Mouse (Mus musculus): Measurements from ENCODE around the gene Neurl4. TPM values are rescaled to one million over a fixed set of nuclear protein-coding genes. Genes with fewer than 3 reads are reported as not detected.
"Not testable (repeated sequence)": the region's sequence is repeated elsewhere in the genome, so short reads cannot be mapped to it uniquely, and the experiment has no call there.

Gene Neurl4
- polyA plus RNA-seq, 1 experiment from 2014 or later: 13.3 TPM

GRCm38 (mm10) chr11:69945216-69945615, 44.3 kb downstream of the Neurl4 start:
- Histone ChIP-seq H3K4me3 (0 out of 2 replicates have a peak overlapping the region, but pooled peaks have one; percentile 2), H3K36me3 (peaks cover 58% of the 10 kb centered on the region), H3K27ac (peak overlapping the region; percentile 96; the same call in 1 of the 2 replicates), H3K9me3 (replicated peaks) (no peaks in the 10 kb centered on the region), H3K4me1 (peaks cover 31% of the 10 kb centered on the region), H3K27me3 (ENCODE audit: low read depth, poor library complexity, severe bottlenecking) (peaks cover 5% of the 10 kb centered on the region; the same call in 1 of the 2 replicates)
- no peak for DNase-seq (ENCODE audit: low spot score)
- WGBS: 79% methylated on average over 13 of the region's 13 CpGs

- 93% methylated on average over 18 of the region's 18 CpGs for WGBS
- peaks cover 52% of the 10 kb centered on the region for H3K36me3 ChIP-seq
- peak overlapping the region; percentile 57 for H3K4me3 ChIP-seq
- no peaks in the 10 kb centered on the region for H3K27me3 ChIP-seq (ENCODE audit: low read depth, poor library complexity, severe bottlenecking)
- H3K9me3 ChIP-seq (replicated peaks): no peaks in the 10 kb centered on the region
- DNase-seq (ENCODE audit: low spot score): no peak
- H3K4me1 ChIP-seq: peaks cover 31% of the 10 kb centered on the region
- peak overlapping the region; percentile 96 for H3K27ac ChIP-seq
Measured at GRCm38 (mm10) chr11:69945997-69946891, 45.4 kb downstream of the Neurl4 start.

GRCm38 (mm10) chr11:69947337-69948065, 46.6 kb downstream of the Neurl4 start:
- 2% methylated on average over 29 of the region's 29 CpGs for WGBS
- no peaks in the 10 kb centered on the region for H3K9me3 ChIP-seq (replicated peaks)

GRCm38 (mm10) chr11:69948066-69948762, 47.3 kb downstream of the Neurl4 start, which contains the start of gene Slc2a4:
TSS of gene Slc2a4 (minus strand) at chr11:69948188.
- Histone ChIP-seq H3K27me3 (ENCODE audit: low read depth, poor library complexity, severe bottlenecking) (no peaks in the 10 kb centered on the region), H3K9me3 (replicated peaks) (no peaks in the 10 kb centered on the region), H3K4me3 (peak within 1 kb of the TSS; percentile 57), H3K4me1 (peaks cover 31% of the 10 kb centered on the region), H3K27ac (peak within 1 kb of the TSS; percentile 96), H3K36me3 (peaks cover 34% of the 10 kb centered on the region)
- WGBS: under 1% methylated on average over 32 of the region's 34 CpGs
- DNase-seq (ENCODE audit: low spot score): peak; percentile 96

More at GRCm38 (mm10) chr11:69947337-69948065, 46.6 kb downstream of the Neurl4 start:
- peaks cover 41% of the 10 kb centered on the region for H3K36me3 ChIP-seq
- H3K4me1 ChIP-seq: peaks cover 31% of the 10 kb centered on the region
- H3K27me3 ChIP-seq (ENCODE audit: low read depth, poor library complexity, severe bottlenecking): no peaks in the 10 kb centered on the region
- H3K27ac ChIP-seq: peak overlapping the region; percentile 96
- DNase-seq (ENCODE audit: low spot score): peak; percentile 75
- H3K4me3 ChIP-seq: peak overlapping the region; percentile 57

GRCm38 (mm10) chr11:69948763-69949150, 47.9 kb downstream of the Neurl4 start:
- WGBS: 0% methylated on average over 14 of the region's 14 CpGs
- no peaks in the 10 kb centered on the region for H3K9me3 ChIP-seq (replicated peaks)

GRCm38 (mm10) chr11:69950807-69951459, 50.1 kb downstream of the Neurl4 start:
- Histone ChIP-seq H3K36me3 (peaks cover 7% of the 10 kb centered on the region), H3K4me3 (no peak overlapping the region), H3K9me3 (replicated peaks) (no peaks in the 10 kb centered on the region), H3K27me3 (ENCODE audit: low read depth, poor library complexity, severe bottlenecking) (no peaks in the 10 kb centered on the region), H3K4me1 (peaks cover 28% of the 10 kb centered on the region), H3K27ac (no peak overlapping the region)
- no peak for DNase-seq (ENCODE audit: low spot score)
- 47% methylated on average over 4 of the region's 4 CpGs for WGBS

More at GRCm38 (mm10) chr11:69948763-69949150, 47.9 kb downstream of the Neurl4 start:
- H3K27ac ChIP-seq: peak overlapping the region; percentile 96
- H3K4me1 ChIP-seq: peaks cover 31% of the 10 kb centered on the region
- H3K4me3 ChIP-seq: peak overlapping the region; percentile 57
- peaks cover 29% of the 10 kb centered on the region for H3K36me3 ChIP-seq
- no peaks in the 10 kb centered on the region for H3K27me3 ChIP-seq (ENCODE audit: low read depth, poor library complexity, severe bottlenecking)
- DNase-seq (ENCODE audit: low spot score): peak; percentile 92

- no peaks in the 10 kb centered on the region for H3K9me3 ChIP-seq (replicated peaks)
- peaks cover 15% of the 10 kb centered on the region for H3K4me1 ChIP-seq
- DNase-seq (ENCODE audit: low spot score): no peak
- no peaks in the 10 kb centered on the region for H3K36me3 ChIP-seq
- no peaks in the 10 kb centered on the region for H3K27me3 ChIP-seq (ENCODE audit: low read depth, poor library complexity, severe bottlenecking)
- WGBS: 31% methylated on average over 1 of the region's 1 CpGs
- H3K4me3 ChIP-seq: no peak overlapping the region
- H3K27ac ChIP-seq: no peak overlapping the region
Measured at GRCm38 (mm10) chr11:69952274-69952673, 51.4 kb downstream of the Neurl4 start.

GRCm38 (mm10) chr11:69953267-69953915, 52.5 kb downstream of the Neurl4 start:
- H3K27ac ChIP-seq: no peak overlapping the region

GRCm38 (mm10) chr11:69955618-69956017, 54.7 kb downstream of the Neurl4 start:
- not testable (repeated sequence) for DNase-seq (ENCODE audit: low spot score); H3K27me3 ChIP-seq (ENCODE audit: low read depth, poor library complexity, severe bottlenecking); H3K27ac ChIP-seq; H3K4me1 ChIP-seq; H3K36me3 ChIP-seq; H3K9me3 ChIP-seq (replicated peaks); H3K4me3 ChIP-seq
- WGBS: 75% methylated on average over 4 of the region's 4 CpGs

More at GRCm38 (mm10) chr11:69953267-69953915, 52.5 kb downstream of the Neurl4 start:
- 79% methylated on average over 11 of the region's 11 CpGs for WGBS
- Histone ChIP-seq H3K27me3 (ENCODE audit: low read depth, poor library complexity, severe bottlenecking) (no peaks in the 10 kb centered on the region), H3K4me3 (no peak overlapping the region), H3K4me1 (peaks cover 10% of the 10 kb centered on the region), H3K36me3 (no peaks in the 10 kb centered on the region), H3K9me3 (replicated peaks) (no peaks in the 10 kb centered on the region)
- DNase-seq (ENCODE audit: low spot score): no peak

- Histone ChIP-seq H3K27me3 (ENCODE audit: low read depth, poor library complexity, severe bottlenecking) (0 out of 2 replicates have a peak, but pooled peaks cover 6% of the 10 kb centered on the region), H3K9me3 (replicated peaks) (no peaks in the 10 kb centered on the region), H3K27ac (no peak overlapping the region), H3K4me3 (no peak overlapping the region), H3K4me1 (no peaks in the 10 kb centered on the region), H3K36me3 (no peaks in the 10 kb centered on the region)
- no peak for DNase-seq (ENCODE audit: low spot score)
- 71% methylated on average over 1 of the region's 1 CpGs for WGBS
Measured at GRCm38 (mm10) chr11:69956218-69956617, 55.3 kb downstream of the Neurl4 start.

GRCm38 (mm10) chr11:69960616-69961015, 59.7 kb downstream of the Neurl4 start:
- peaks cover 6% of the 10 kb centered on the region; the same call in 1 of the 2 replicates for H3K4me1 ChIP-seq
- H3K36me3 ChIP-seq: no peaks in the 10 kb centered on the region
- WGBS: 32% methylated on average over 5 of the region's 5 CpGs
- no peak for DNase-seq (ENCODE audit: low spot score)
- no peak overlapping the region for H3K27ac ChIP-seq
- H3K9me3 ChIP-seq (replicated peaks): no peaks in the 10 kb centered on the region
- no peak overlapping the region for H3K4me3 ChIP-seq
- H3K27me3 ChIP-seq (ENCODE audit: low read depth, poor library complexity, severe bottlenecking): peaks cover 49% of the 10 kb centered on the region
